Mouse (Mus musculus): ENCODE results near the gene 2410002F23Rik.
A peak's percentile ranks its signal among the peaks of the same experiment; 100 is the strongest.
"Not testable (repeated sequence)": the region's sequence is repeated elsewhere in the genome, so short reads cannot be mapped to it uniquely, and the experiment has no call there.

Gene 2410002F23Rik

DNA sequence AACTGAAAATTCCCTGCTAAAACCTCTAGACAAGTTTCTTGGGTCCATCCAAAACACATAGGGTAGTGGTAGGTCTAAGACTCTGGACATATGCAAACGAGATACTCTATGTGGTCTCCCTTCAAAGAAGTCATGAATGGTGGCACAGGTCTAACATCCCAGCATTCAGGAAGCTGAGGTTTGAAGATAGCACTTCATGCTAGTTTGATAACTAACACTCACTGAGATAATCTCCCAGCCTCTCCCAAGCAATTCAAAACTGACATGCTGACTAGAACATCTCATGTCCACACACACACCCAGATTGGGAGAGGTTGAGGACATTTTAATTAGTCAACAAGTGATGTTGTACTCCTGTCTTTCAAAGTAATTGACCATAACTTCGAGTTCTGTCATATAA is 6.6 kb upstream of the 2410002F23Rik start:
- H3K36me3 ChIP-seq (ENCODE audit: insufficient read depth, low read length): 0 out of 2 replicates have a peak, but pooled peaks cover 3% of the 10 kb centered on the region
- no peak overlapping the region for H3K4me3 ChIP-seq (replicated peaks; ENCODE audit: low read length)
- H3K9me3 ChIP-seq (ENCODE audit: low read length): peaks cover 30% of the 10 kb centered on the region
- no peaks in the 10 kb centered on the region for H3K27me3 ChIP-seq (ENCODE audit: insufficient read depth, low read length)
- H3K4me1 ChIP-seq (replicated peaks; ENCODE audit: low read depth, low read length): peaks cover 14% of the 10 kb centered on the region
- TF ChIP-seq NANOG (IDR thresholded peaks at IDR 0.05; ENCODE audit: borderline replicate concordance, low read length): no peak

DNA sequence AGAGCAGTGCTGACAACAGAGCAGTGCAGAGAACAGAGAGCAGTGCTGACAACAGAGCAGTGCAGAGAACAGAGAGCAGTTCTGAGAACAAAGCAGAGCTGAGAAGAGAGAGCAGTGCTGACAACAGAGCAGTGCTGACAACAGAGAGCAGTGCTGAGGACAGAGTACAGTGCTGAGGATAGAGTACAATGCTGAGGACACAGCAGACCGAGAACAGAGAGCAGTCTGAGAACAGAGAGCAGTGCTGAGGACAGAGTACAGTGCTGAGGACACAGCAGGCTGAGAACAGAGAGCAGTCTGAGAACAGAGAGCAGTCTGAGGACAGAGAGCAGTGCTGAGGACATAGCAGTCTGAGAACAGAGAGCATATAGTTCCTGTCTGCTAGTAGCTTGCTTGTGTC is 5.8 kb upstream of the 2410002F23Rik start:
- Histone ChIP-seq H3K27me3 (ENCODE audit: insufficient read depth, low read length) (no peaks in the 10 kb centered on the region), H3K4me1 (replicated peaks; ENCODE audit: low read depth, low read length) (peaks cover 19% of the 10 kb centered on the region), H3K36me3 (ENCODE audit: insufficient read depth, low read length) (0 out of 2 replicates have a peak, but pooled peaks cover 3% of the 10 kb centered on the region), H3K9me3 (ENCODE audit: low read length) (peaks cover 30% of the 10 kb centered on the region), H3K4me3 (replicated peaks; ENCODE audit: low read length) (no peak overlapping the region)
- TF ChIP-seq POU5F1 (IDR thresholded peaks at IDR 0.05; ENCODE audit: borderline replicate concordance, low read length) (no peak), CTCF (conservative IDR thresholded peaks at IDR 0.05; ENCODE audit: low read length) (no peak)

DNA sequence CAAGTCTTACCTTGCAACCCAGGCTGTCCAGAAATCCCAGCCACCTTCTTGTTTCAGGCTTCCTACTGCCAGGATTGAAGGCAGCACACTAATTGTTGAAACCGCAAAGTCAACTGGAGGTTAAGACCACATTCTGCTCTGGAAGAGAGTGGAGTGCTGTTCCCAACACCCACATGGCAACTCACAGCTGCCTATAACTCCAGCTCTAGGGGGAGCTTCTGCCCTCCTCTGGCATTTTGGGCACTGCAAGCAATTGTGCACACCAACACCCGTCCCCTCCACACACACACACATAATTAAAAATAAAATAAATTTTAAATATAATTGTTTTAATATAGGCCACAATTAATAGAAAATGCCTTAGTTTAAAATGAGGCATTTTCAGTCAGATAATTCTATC is 5.4 kb upstream of the 2410002F23Rik start:
- Histone ChIP-seq H3K4me3 (replicated peaks; ENCODE audit: low read length) (no peak overlapping the region), H3K27me3 (ENCODE audit: insufficient read depth, low read length) (no peaks in the 10 kb centered on the region), H3K9me3 (ENCODE audit: low read length) (peaks cover 30% of the 10 kb centered on the region), H3K36me3 (ENCODE audit: insufficient read depth, low read length) (0 out of 2 replicates have a peak, but pooled peaks cover 3% of the 10 kb centered on the region), H3K4me1 (replicated peaks; ENCODE audit: low read depth, low read length) (peaks cover 15% of the 10 kb centered on the region)
- TF ChIP-seq CTCF (conservative IDR thresholded peaks at IDR 0.05; ENCODE audit: low read length): no peak
- no peak for TF ChIP-seq NANOG (IDR thresholded peaks at IDR 0.05; ENCODE audit: borderline replicate concordance, low read length)
- no peak for TF ChIP-seq POU5F1 (IDR thresholded peaks at IDR 0.05; ENCODE audit: borderline replicate concordance, low read length)

DNA sequence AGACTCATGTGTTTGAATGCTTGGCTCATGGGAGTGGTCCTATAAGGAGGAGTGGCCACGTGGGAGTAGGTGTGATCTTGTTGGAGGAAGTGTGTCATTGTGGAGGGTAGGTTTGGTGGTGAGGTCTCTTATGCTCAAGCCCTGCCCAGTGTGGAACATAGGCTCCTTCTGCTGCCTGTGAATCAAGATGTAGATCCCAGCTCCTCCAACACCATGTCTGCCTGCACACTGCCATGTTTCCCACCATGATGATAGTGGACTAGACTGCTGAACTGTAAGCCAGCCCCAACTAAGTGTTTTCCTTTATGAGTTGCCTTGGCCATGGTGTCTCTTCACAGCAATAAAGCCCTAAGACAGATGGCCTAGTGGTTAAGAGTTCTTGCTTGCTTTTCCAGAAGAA is 2.4 kb upstream of the 2410002F23Rik start:
- TF ChIP-seq NANOG (IDR thresholded peaks at IDR 0.05; ENCODE audit: borderline replicate concordance, low read length) (no peak), CTCF (conservative IDR thresholded peaks at IDR 0.05; ENCODE audit: low read length) (no peak), POU5F1 (IDR thresholded peaks at IDR 0.05; ENCODE audit: borderline replicate concordance, low read length) (no peak)
- Histone ChIP-seq H3K9me3 (ENCODE audit: low read length) (peaks cover 30% of the 10 kb centered on the region), H3K27me3 (ENCODE audit: insufficient read depth, low read length) (no peaks in the 10 kb centered on the region), H3K4me3 (replicated peaks; ENCODE audit: low read length) (no peak overlapping the region), H3K4me1 (replicated peaks; ENCODE audit: low read depth, low read length) (peaks cover 22% of the 10 kb centered on the region), H3K36me3 (ENCODE audit: insufficient read depth, low read length) (peaks cover 17% of the 10 kb centered on the region)

DNA sequence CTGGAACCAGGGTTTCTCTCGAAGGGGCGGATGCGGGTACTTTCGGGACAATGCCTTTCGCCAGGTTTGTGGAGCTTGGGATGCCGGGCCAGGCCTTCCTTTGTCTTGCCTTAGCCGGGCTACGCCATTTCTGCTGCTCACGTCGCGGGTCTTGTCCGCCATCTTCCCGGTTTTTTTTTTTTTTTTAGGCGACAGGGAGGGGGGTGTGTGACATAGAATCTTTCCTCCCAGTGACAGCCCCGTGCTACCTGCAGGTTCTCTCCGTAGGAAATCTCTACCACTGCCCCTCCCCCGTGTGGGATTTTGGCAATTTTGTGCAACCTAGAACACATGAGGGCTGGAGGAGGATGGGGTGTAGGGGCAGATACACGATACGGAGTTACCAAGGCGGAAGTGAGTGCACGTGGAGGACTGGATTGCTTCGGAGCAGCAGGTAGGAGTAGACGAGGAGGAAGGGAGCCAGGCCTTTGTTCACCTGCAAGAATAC is 505 bp downstream of the 2410002F23Rik start:
- no peaks in the 10 kb centered on the region for H3K27me3 ChIP-seq (ENCODE audit: insufficient read depth, low read length)
- H3K4me1 ChIP-seq (replicated peaks; ENCODE audit: low read depth, low read length): peaks cover 43% of the 10 kb centered on the region
- H3K4me3 ChIP-seq (replicated peaks; ENCODE audit: low read length): peak overlapping the region; percentile 99
- H3K36me3 ChIP-seq (ENCODE audit: insufficient read depth, low read length): peaks cover 43% of the 10 kb centered on the region
- peaks cover 9% of the 10 kb centered on the region for H3K9me3 ChIP-seq (ENCODE audit: low read length)
- TF ChIP-seq CTCF (conservative IDR thresholded peaks at IDR 0.05; ENCODE audit: low read length): no peak
- TF ChIP-seq NANOG (IDR thresholded peaks at IDR 0.05; ENCODE audit: borderline replicate concordance, low read length): no peak
- no peak for TF ChIP-seq POU5F1 (IDR thresholded peaks at IDR 0.05; ENCODE audit: borderline replicate concordance, low read length)

DNA sequence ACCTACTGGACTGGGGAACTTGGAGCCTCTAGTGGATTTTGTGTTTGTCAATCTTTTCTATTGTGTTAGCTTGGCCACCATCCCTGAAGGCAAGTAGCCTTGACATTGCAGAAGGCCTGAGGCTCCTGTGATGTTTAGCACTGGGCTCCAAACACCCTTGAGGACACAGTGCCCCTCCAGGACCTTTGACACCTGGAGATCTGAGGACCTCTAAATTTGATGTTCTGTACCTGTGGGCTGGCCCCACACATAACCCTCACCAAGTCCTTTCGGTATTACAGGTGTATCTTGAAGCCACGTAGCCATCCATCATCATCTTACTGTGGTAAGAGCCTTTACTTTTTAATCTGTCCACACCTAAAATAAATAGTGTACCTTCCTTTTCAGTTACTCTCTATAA is 1.4 kb downstream of the 2410002F23Rik start:
- H3K4me1 ChIP-seq (replicated peaks; ENCODE audit: low read depth, low read length): peaks cover 50% of the 10 kb centered on the region
- H3K9me3 ChIP-seq (ENCODE audit: low read length): no peaks in the 10 kb centered on the region
- peak overlapping the region; percentile 99 for H3K4me3 ChIP-seq (replicated peaks; ENCODE audit: low read length)
- H3K36me3 ChIP-seq (ENCODE audit: insufficient read depth, low read length): peaks cover 52% of the 10 kb centered on the region
- TF ChIP-seq POU5F1 (IDR thresholded peaks at IDR 0.05; ENCODE audit: borderline replicate concordance, low read length) (no peak), NANOG (IDR thresholded peaks at IDR 0.05; ENCODE audit: borderline replicate concordance, low read length) (no peak), CTCF (conservative IDR thresholded peaks at IDR 0.05; ENCODE audit: low read length) (no peak)
- H3K27me3 ChIP-seq (ENCODE audit: insufficient read depth, low read length): no peaks in the 10 kb centered on the region

DNA sequence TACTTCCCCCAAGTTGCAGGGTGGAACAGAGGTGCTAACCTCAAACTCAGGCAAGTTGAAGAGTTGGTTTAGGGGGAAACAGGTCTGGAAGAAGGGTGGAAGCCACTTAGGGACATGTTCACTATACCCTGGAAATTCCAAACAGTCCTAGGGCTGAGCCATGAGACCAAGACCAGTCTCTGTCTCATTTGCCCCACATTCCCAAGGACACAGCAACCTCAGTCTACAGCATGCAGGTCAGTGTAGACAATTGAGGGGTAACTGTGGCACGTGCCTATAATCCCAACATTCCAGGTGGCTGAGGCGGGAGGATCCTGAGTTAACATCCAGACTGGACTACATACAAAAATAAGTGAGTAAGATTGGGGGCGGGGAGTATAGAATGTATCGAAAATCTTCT is 2.7 kb downstream of the 2410002F23Rik start:
- TF ChIP-seq NANOG (IDR thresholded peaks at IDR 0.05; ENCODE audit: borderline replicate concordance, low read length) (no peak), CTCF (conservative IDR thresholded peaks at IDR 0.05; ENCODE audit: low read length) (no peak), POU5F1 (IDR thresholded peaks at IDR 0.05; ENCODE audit: borderline replicate concordance, low read length) (no peak)
- peaks cover 60% of the 10 kb centered on the region for H3K4me1 ChIP-seq (replicated peaks; ENCODE audit: low read depth, low read length)
- H3K4me3 ChIP-seq (replicated peaks; ENCODE audit: low read length): peak overlapping the region; percentile 35; the same call in 1 of the 2 replicates
- no peaks in the 10 kb centered on the region for H3K27me3 ChIP-seq (ENCODE audit: insufficient read depth, low read length)
- peaks cover 63% of the 10 kb centered on the region for H3K36me3 ChIP-seq (ENCODE audit: insufficient read depth, low read length)
- H3K9me3 ChIP-seq (ENCODE audit: low read length): no peaks in the 10 kb centered on the region

DNA sequence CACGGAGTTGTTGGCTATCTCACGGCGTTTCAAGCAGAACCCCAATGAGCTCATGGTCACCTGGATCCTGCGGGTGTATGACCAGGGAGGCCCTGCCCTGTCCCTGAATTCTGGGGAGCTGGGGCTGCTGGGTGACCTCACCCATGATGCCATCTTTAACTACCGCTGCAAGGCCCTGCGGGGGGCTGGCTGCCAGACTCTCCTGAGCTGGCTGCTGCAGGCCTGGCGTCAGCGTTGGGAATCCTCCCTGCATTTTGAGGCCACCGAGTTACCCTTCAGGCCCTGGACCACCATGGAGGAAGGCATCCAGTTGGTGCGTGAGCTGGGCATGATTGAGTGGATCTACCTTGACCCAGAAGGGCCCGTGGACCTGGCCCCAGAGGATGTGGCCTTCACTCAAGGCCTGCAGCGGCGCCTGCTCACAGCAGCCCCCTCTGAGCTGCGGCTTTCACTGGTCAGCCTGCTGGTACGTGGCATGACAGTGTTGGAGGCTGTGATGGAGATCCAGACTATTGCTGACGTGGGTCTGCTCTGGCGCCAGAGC is 4.3 kb downstream of the 2410002F23Rik start:
- Histone ChIP-seq H3K4me3 (replicated peaks; ENCODE audit: low read length) (0 out of 2 replicates have a peak overlapping the region, but pooled peaks have one; percentile 7), H3K36me3 (ENCODE audit: insufficient read depth, low read length) (peaks cover 63% of the 10 kb centered on the region), H3K4me1 (replicated peaks; ENCODE audit: low read depth, low read length) (peaks cover 60% of the 10 kb centered on the region)
- not testable (repeated sequence) for H3K9me3 ChIP-seq (ENCODE audit: low read length); H3K27me3 ChIP-seq (ENCODE audit: insufficient read depth, low read length)

DNA sequence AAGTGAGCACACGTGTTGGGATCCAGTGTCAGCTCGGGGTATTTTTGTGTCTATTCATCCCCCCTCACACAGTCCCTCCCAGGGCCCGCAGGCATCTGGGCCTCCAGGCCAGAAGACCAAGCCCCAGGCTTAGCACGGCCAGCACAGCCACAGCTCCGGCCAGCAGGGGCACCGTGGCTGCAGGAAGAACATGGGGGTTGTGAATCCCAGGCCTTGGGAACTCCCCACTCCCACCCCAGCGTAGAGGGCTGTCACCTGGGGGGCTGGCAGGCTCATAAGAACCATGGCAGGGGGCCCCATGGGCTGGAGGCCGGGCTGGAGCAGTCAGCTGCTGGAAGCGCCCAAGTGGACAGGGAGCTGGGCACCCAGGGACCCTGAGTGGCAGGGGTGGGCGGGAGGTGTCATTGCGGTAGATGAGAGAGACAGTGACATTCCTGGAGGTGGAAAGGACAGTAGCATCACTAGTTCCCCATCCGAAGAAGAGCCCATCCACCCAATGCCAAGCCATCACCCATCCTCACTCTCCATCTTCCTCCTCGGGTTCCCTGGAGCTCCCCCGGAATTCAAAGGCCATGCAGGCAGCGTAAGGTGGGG is 6.6 kb downstream of the 2410002F23Rik start:
- Histone ChIP-seq H3K4me3 (replicated peaks; ENCODE audit: low read length) (no peak overlapping the region), H3K36me3 (ENCODE audit: insufficient read depth, low read length) (peaks cover 58% of the 10 kb centered on the region), H3K27me3 (ENCODE audit: insufficient read depth, low read length) (no peaks in the 10 kb centered on the region), H3K4me1 (replicated peaks; ENCODE audit: low read depth, low read length) (peaks cover 66% of the 10 kb centered on the region), H3K9me3 (ENCODE audit: low read length) (no peaks in the 10 kb centered on the region)
- no peak for TF ChIP-seq NANOG (IDR thresholded peaks at IDR 0.05; ENCODE audit: borderline replicate concordance, low read length)
- no peak for TF ChIP-seq POU5F1 (IDR thresholded peaks at IDR 0.05; ENCODE audit: borderline replicate concordance, low read length)
- no peak for TF ChIP-seq CTCF (conservative IDR thresholded peaks at IDR 0.05; ENCODE audit: low read length)
